Mouse (Mus musculus) G1E (cell line): ENCODE measurements around the gene D630023F18Rik.

ENCODE experiments used
- CTCF ChIP-seq: IDR thresholded peaks from 2 replicates; pipeline ENCODE4 v1.5.1; 2012; ENCODE audit warnings: low read depth, low read length, inconsistent platforms, mixed read lengths
- GATA1 ChIP-seq: IDR thresholded peaks from 2 replicates; pipeline ENCODE4 v1.6.1; 2012; ENCODE audit warnings: borderline replicate concordance, low read length, inconsistent platforms, mixed read lengths
- GATA2 ChIP-seq: IDR thresholded peaks from 2 replicates; pipeline ENCODE4 v1.6.1; 2012; ENCODE audit warnings: low read depth, low read length, inconsistent platforms, borderline replicate concordance
- POLR2AphosphoS5 ChIP-seq: IDR thresholded peaks from 2 replicates; pipeline ENCODE4 v1.6.1; 2012; ENCODE audit warnings: low read depth, low read length, inconsistent platforms; ENCODE audit not compliant: insufficient replicate concordance

DNA sequence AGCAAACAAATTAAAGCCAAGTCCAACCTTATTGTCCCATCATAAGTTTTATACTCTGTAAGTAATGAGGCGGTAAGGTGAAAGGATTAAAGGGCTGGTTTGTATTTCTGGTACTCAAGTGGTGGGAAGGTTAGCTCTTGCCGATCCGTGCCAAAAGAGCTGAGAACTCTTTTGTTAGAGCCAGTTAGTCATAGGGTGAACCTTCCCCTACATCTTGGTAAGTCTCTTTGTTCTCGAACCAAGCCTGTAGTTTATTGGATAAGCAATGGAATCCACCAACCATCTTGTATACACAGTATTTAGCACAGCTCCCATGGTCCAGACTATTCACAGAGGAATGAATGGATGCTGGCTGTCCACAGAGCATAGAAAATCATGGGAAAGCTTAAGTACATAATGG lies 48.6 kb upstream of the D630023F18Rik start:
- TF ChIP-seq CTCF, result no peak
- TF ChIP-seq GATA1, result no peak
- no peak for TF ChIP-seq GATA2
- TF ChIP-seq POLR2AphosphoS5, result no peak
